Mouse (Mus musculus) stomach, postnatal 0 days (tissue): ENCODE data around the gene Scaper.

Experiments used
- CTCF ChIP-seq: IDR thresholded peaks from 2 replicates; pipeline ENCODE4 v1.5.1; 2016; ENCODE audit warnings: antibody characterized with exemption, low read depth, mild to moderate bottlenecking, moderate library complexity
- EP300 ChIP-seq: optimal IDR thresholded peaks from 2 replicates; pipeline ENCODE3; 2016; ENCODE audit warnings: antibody characterized with exemption

- TF ChIP-seq EP300 = no peak
- no peak for TF ChIP-seq CTCF
Observed at GRCm38 (mm10) chr9:55538377-55538776, 399.5 kb downstream of the Scaper start, which contains the start of gene Isl2.
